Mouse (Mus musculus) lung, postnatal 25 days (tissue): Measurements from ENCODE around the gene Topaz1.

Experiments
- DNase-seq: peaks from one replicate; pipeline ENCODE4 v3.0.0; 2022; ENCODE audit warnings: low spot score

Topaz1 gene

GRCm38 (mm10) chr9:122747060-122747459, at the start of gene Topaz1:
Topaz1 (plus strand) TSS chr9:122747346.
- DNase-seq, result no peak

GRCm38 (mm10) chr9:122701817-122702216, 45.3 kb upstream of the Topaz1 start:
- no peak for DNase-seq

GRCm38 (mm10) chr9:122713836-122714235, 33.3 kb upstream of the Topaz1 start:
- DNase-seq, result no peak

- DNase-seq, result peak; percentile 4
Observed at GRCm38 (mm10) chr9:122715046-122715445, 32.1 kb upstream of the Topaz1 start.

GRCm38 (mm10) chr9:122716131-122716921, 30.8 kb upstream of the Topaz1 start:
- DNase-seq, result no peak

- DNase-seq, result no peak
Observed at GRCm38 (mm10) chr9:122722296-122722695, 24.9 kb upstream of the Topaz1 start.

- no peak for DNase-seq
Observed at GRCm38 (mm10) chr9:122725046-122725765, 21.9 kb upstream of the Topaz1 start.

- DNase-seq, result peak; percentile 50
Observed at GRCm38 (mm10) chr9:122729500-122729899, 17.6 kb upstream of the Topaz1 start.

- DNase-seq, result no peak
Observed at GRCm38 (mm10) chr9:122732126-122732810, 14.9 kb upstream of the Topaz1 start.

GRCm38 (mm10) chr9:122733222-122733621, 13.9 kb upstream of the Topaz1 start:
- DNase-seq, result no peak

GRCm38 (mm10) chr9:122734934-122735333, 12.2 kb upstream of the Topaz1 start:
- DNase-seq, result no peak

- no peak for DNase-seq
Observed at GRCm38 (mm10) chr9:122736001-122736400, 11.1 kb upstream of the Topaz1 start.

GRCm38 (mm10) chr9:122736742-122737141, 10.4 kb upstream of the Topaz1 start:
- peak; percentile 57 for DNase-seq

- DNase-seq, result no peak
Observed at GRCm38 (mm10) chr9:122745879-122746278, 1.3 kb upstream of the Topaz1 start.

- peak; percentile 55 for DNase-seq
Observed at GRCm38 (mm10) chr9:122757614-122758013, 10.5 kb downstream of the Topaz1 start.

- no peak for DNase-seq
Observed at GRCm38 (mm10) chr9:122760111-122760510, 13.0 kb downstream of the Topaz1 start.

GRCm38 (mm10) chr9:122785231-122785630, 38.1 kb downstream of the Topaz1 start:
- peak; percentile 6 for DNase-seq

GRCm38 (mm10) chr9:122786534-122786933, 39.4 kb downstream of the Topaz1 start:
- no peak for DNase-seq

GRCm38 (mm10) chr9:122805053-122805844, 58.1 kb downstream of the Topaz1 start, which contains the start of gene Tcaim:
Tcaim (plus strand) TSS chr9:122805539.
- peak; percentile 92 for DNase-seq

GRCm38 (mm10) chr9:122805845-122806341, 58.7 kb downstream of the Topaz1 start:
- peak; percentile 71 for DNase-seq

GRCm38 (mm10) chr9:122807186-122807585, 60.0 kb downstream of the Topaz1 start:
- no peak for DNase-seq

GRCm38 (mm10) chr9:122810212-122810611, 63.1 kb downstream of the Topaz1 start:
- DNase-seq, result no peak
